Mouse (Mus musculus) forebrain, embryonic 14.5 days (tissue): ENCODE results near the gene Lrr1. TPM values are rescaled to one million over a fixed set of nuclear protein-coding genes. Genes with fewer than 3 reads are reported as not detected.

Experiments
- ATAC-seq: fragments of 200-750 bp; cut with Nextera tagmentation; 2 replicates; pipeline ENCODE4 v1.8.0; 2017; ENCODE audit warnings: mild to moderate bottlenecking, moderate library complexity
- DNase-seq: peaks from one replicate; pipeline ENCODE4 v3.0.0-alpha.2; 2015; ENCODE audit warnings: low spot score
- H3K27ac ChIP-seq: fragments of 300-500 bp; sonication (generic); 2 replicates; pipeline ENCODE4 v1.5.1; 2014; ENCODE audit warnings: low read depth, mild to moderate bottlenecking, control low read depth, low read length, moderate library complexity
- H3K27me3 ChIP-seq: fragments of 300-500 bp; sonication (generic); replicated peaks from 2 replicates; pipeline ENCODE4 v1.6.1; 2014; ENCODE audit warnings: low read length, control low read depth, mixed read lengths; ENCODE audit not compliant: control insufficient read depth, insufficient read depth
- H3K36me3 ChIP-seq: fragments of 300-500 bp; sonication (generic); 2 replicates; pipeline ENCODE4 v1.6.1; 2014; ENCODE audit warnings: low read length, control low read depth; ENCODE audit not compliant: control insufficient read depth, insufficient read depth
- H3K4me1 ChIP-seq: fragments of 300-500 bp; sonication (generic); 2 replicates; pipeline ENCODE4 v1.6.1; 2014; ENCODE audit warnings: antibody characterized with exemption, low read length, control low read depth; ENCODE audit not compliant: control insufficient read depth, insufficient read depth
- H3K4me2 ChIP-seq: fragments of 300-500 bp; sonication (generic); 2 replicates; pipeline ENCODE4 v1.6.1; 2014; ENCODE audit warnings: mild to moderate bottlenecking, control low read depth, low read length
- H3K4me3 ChIP-seq: fragments of 300-500 bp; sonication (generic); 2 replicates; pipeline ENCODE4 v1.5.1; 2014; ENCODE audit warnings: low read depth, low read length, control low read depth
- H3K9ac ChIP-seq: fragments of 300-500 bp; sonication (generic); 2 replicates; pipeline ENCODE4 v1.6.1; 2014; ENCODE audit warnings: mild to moderate bottlenecking, low read length, control low read depth, moderate library complexity
- H3K9me3 ChIP-seq: fragments of 300-500 bp; sonication (generic); replicated peaks from 2 replicates; pipeline ENCODE4 v1.6.1; 2016; ENCODE audit warnings: low read length, control low read depth, mixed read lengths; ENCODE audit not compliant: control insufficient read depth
- WGBS: fragments of 180-500 bp; shearing (Covaris S2); extraction: QIAGEN DNeasy Blood & Tissue Kit; methylation state at CpG from one replicate; pipeline ENCODE4 v1.1.7; 2014; 5-methylcytosine and 5-hydroxymethylcytosine counted together
- polyA plus RNA-seq: library from polyadenylated mRNA; unstranded; fragments of >200 nt; fragmentation: Nextera tagmentation; extraction: Ambion mirVana; gene quantifications from 2 replicates; pipeline ENCODE4 v1.2.1, GENCODE M21; 2014

Lrr1 gene
- polyA plus RNA-seq, 1 experiment from 2014 or later = 15.8 TPM

- no peaks in the 10 kb centered on the region for H3K9me3 ChIP-seq
- H3K27me3 ChIP-seq = no peaks in the 10 kb centered on the region
- H3K4me2 ChIP-seq = no peak overlapping the region
- ATAC-seq (peak; percentile 77), DNase-seq (peak; percentile 72)
- WGBS = 9% methylated on average over 10 of the region's 10 CpGs
- H3K4me1 ChIP-seq = no peaks in the 10 kb centered on the region
- no peaks in the 10 kb centered on the region for H3K36me3 ChIP-seq
- H3K9ac ChIP-seq = no peak overlapping the region
- no peak overlapping the region for H3K27ac ChIP-seq
- H3K4me3 ChIP-seq = no peak overlapping the region
Measured at GRCm38 (mm10) chr12:69131981-69132380, 36.6 kb upstream of the Lrr1 start.

- Histone ChIP-seq H3K27me3 (no peaks in the 10 kb centered on the region), H3K27ac (no peak overlapping the region), H3K9ac (no peak overlapping the region), H3K4me2 (no peak overlapping the region), H3K9me3 (no peaks in the 10 kb centered on the region), H3K4me3 (no peak overlapping the region), H3K36me3 (no peaks in the 10 kb centered on the region), H3K4me1 (no peaks in the 10 kb centered on the region)
- no peak for DNase-seq
- ATAC-seq = no peak
- WGBS = 90% methylated on average over 3 of the region's 3 CpGs
Measured at GRCm38 (mm10) chr12:69139201-69139600, 29.4 kb upstream of the Lrr1 start.

GRCm38 (mm10) chr12:69139841-69140240, 28.8 kb upstream of the Lrr1 start:
- Histone ChIP-seq H3K4me1 (no peaks in the 10 kb centered on the region), H3K27me3 (no peaks in the 10 kb centered on the region), H3K9me3 (no peaks in the 10 kb centered on the region), H3K4me2 (no peak overlapping the region), H3K9ac (no peak overlapping the region), H3K27ac (no peak overlapping the region), H3K4me3 (no peak overlapping the region), H3K36me3 (no peaks in the 10 kb centered on the region)
- WGBS = 93% methylated on average over 7 of the region's 7 CpGs
- DNase-seq (no peak), ATAC-seq (no peak)

- H3K9ac ChIP-seq = no peak overlapping the region
- no peak overlapping the region for H3K27ac ChIP-seq
- no peaks in the 10 kb centered on the region for H3K36me3 ChIP-seq
- DNase-seq (no peak), ATAC-seq (no peak)
- H3K27me3 ChIP-seq = no peaks in the 10 kb centered on the region
- no peak overlapping the region for H3K4me2 ChIP-seq
- no peaks in the 10 kb centered on the region for H3K9me3 ChIP-seq
- no peaks in the 10 kb centered on the region for H3K4me1 ChIP-seq
- 86% methylated on average over 6 of the region's 6 CpGs for WGBS
- no peak overlapping the region for H3K4me3 ChIP-seq
Measured at GRCm38 (mm10) chr12:69143460-69143859, 25.2 kb upstream of the Lrr1 start.

- no peaks in the 10 kb centered on the region for H3K27me3 ChIP-seq
- WGBS = 93% methylated on average over 5 of the region's 5 CpGs
- H3K27ac ChIP-seq = no peak overlapping the region
- no peaks in the 10 kb centered on the region for H3K4me1 ChIP-seq
- no peak for ATAC-seq
- H3K4me3 ChIP-seq = no peak overlapping the region
- no peak overlapping the region for H3K4me2 ChIP-seq
- DNase-seq = no peak
- no peaks in the 10 kb centered on the region for H3K9me3 ChIP-seq
- no peak overlapping the region for H3K9ac ChIP-seq
- H3K36me3 ChIP-seq = no peaks in the 10 kb centered on the region
Measured at GRCm38 (mm10) chr12:69147166-69147735, 21.4 kb upstream of the Lrr1 start.

GRCm38 (mm10) chr12:69150049-69150448, 18.6 kb upstream of the Lrr1 start:
- H3K4me2 ChIP-seq = no peak overlapping the region
- no peak for ATAC-seq
- no peaks in the 10 kb centered on the region for H3K36me3 ChIP-seq
- no peaks in the 10 kb centered on the region for H3K27me3 ChIP-seq
- no peaks in the 10 kb centered on the region for H3K4me1 ChIP-seq
- H3K9me3 ChIP-seq = no peaks in the 10 kb centered on the region
- H3K27ac ChIP-seq = no peak overlapping the region
- 89% methylated on average over 13 of the region's 13 CpGs for WGBS
- no peak overlapping the region for H3K9ac ChIP-seq
- no peak for DNase-seq
- no peak overlapping the region for H3K4me3 ChIP-seq

GRCm38 (mm10) chr12:69155923-69156322, 12.7 kb upstream of the Lrr1 start:
- Histone ChIP-seq H3K4me1 (peaks cover 5% of the 10 kb centered on the region), H3K4me3 (no peak overlapping the region), H3K27me3 (no peaks in the 10 kb centered on the region), H3K9me3 (no peaks in the 10 kb centered on the region), H3K4me2 (no peak overlapping the region), H3K9ac (no peak overlapping the region), H3K27ac (no peak overlapping the region), H3K36me3 (peaks cover 21% of the 10 kb centered on the region)
- WGBS = 86% methylated on average over 2 of the region's 2 CpGs
- no peak for ATAC-seq
- DNase-seq = no peak

- H3K9ac ChIP-seq = no peak overlapping the region
- ATAC-seq (no peak), DNase-seq (no peak)
- H3K27me3 ChIP-seq = no peaks in the 10 kb centered on the region
- no peaks in the 10 kb centered on the region for H3K9me3 ChIP-seq
- H3K4me3 ChIP-seq = no peak overlapping the region
- no peak overlapping the region for H3K4me2 ChIP-seq
- 84% methylated on average over 4 of the region's 4 CpGs for WGBS
- peaks cover 21% of the 10 kb centered on the region for H3K36me3 ChIP-seq
- peaks cover 5% of the 10 kb centered on the region for H3K4me1 ChIP-seq
- H3K27ac ChIP-seq = no peak overlapping the region
Measured at GRCm38 (mm10) chr12:69156436-69156835, 12.2 kb upstream of the Lrr1 start.

- no peak for ATAC-seq
- Histone ChIP-seq H3K4me2 (peak overlapping the region; percentile 75; the same call in 1 of the 2 replicates), H3K9ac (no peak overlapping the region), H3K4me3 (no peak overlapping the region), H3K36me3 (peaks cover 21% of the 10 kb centered on the region), H3K9me3 (no peaks in the 10 kb centered on the region), H3K27me3 (no peaks in the 10 kb centered on the region), H3K27ac (no peak overlapping the region), H3K4me1 (peaks cover 5% of the 10 kb centered on the region)
- WGBS = 97% methylated on average over 2 of the region's 2 CpGs
- DNase-seq = no peak
Measured at GRCm38 (mm10) chr12:69157107-69157506, 11.5 kb upstream of the Lrr1 start.
